Mouse (Mus musculus) urinary bladder, adult 18-20 months (tissue): ENCODE results near the gene Sapcd1.
"Not testable (repeated sequence)": the region's sequence is repeated elsewhere in the genome, so short reads cannot be mapped to it uniquely, and the experiment has no call there.

Source experiments
- DNase-seq, 2 experiments: peaks; one replicate each; pipeline ENCODE4 v3.0.0; 2022; ENCODE audit warnings: low spot score in 2 of 2, mixed read lengths in 2 of 2

Gene Sapcd1

DNA sequence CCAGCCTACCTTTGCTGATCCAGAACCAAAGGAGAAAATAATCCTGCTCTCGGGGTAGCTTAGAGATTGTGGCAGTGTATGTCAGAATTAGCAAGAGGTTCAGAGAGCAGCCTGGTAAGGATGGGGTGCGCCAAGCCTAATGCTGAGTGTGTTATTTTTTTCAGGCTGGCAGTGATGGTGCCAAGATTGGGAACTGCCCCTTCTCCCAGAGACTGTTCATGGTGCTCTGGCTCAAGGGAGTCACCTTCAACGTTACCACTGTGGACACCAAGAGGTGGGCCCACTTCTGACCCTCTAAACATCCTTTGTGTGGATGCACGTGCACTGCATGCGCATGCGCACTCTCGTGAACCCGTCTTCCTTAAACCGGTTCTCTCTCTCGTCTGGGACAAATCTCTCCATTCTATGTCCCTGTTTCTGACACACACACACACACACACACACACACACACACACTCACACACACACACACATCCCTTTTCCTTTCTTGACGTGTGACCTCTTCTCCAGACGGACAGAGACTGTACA is 24.5 kb upstream of the Sapcd1 start:
- no peak for DNase-seq

- DNase-seq, result peak in 1 of 2 experiments; percentile 66
These were observed 23.6 kb upstream of the Sapcd1 start for GRCm38 (mm10) chr17:35051156-35052086.

GRCm38 (mm10) chr17:35050126-35050750 is 22.4 kb upstream of the Sapcd1 start:
- DNase-seq, result peak; percentile 69 to 77

- no peak for DNase-seq
These were observed 21.8 kb upstream of the Sapcd1 start, which contains the start of gene Clic1 for GRCm38 (mm10) chr17:35049561-35050016. Clic1 (plus strand) TSS chr17:35049966.

GRCm38 (mm10) chr17:35048932-35049440 is 21.2 kb upstream of the Sapcd1 start:
- DNase-seq, result no peak

GRCm38 (mm10) chr17:35048149-35048931 is 20.5 kb upstream of the Sapcd1 start:
- no peak for DNase-seq

DNA sequence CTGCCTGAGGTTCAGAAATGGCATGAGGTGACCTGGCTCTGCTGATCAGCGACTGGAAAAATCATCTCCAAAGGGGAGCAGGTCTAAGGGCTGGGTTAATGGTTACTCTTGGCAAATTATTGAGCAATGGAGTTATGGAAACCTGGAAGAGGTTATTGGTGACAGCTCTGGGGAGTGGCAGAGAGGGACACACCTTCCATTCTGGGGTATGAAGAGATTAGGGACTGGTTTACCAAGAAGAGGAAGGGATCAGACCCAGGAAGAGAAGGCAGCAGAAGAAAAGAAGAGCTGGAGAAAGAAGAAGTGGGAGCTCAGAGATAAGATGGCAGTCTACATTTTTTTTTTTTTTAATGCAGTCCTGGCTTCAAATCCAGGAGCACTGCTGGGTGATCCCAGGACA is 19.9 kb upstream of the Sapcd1 start:
- DNase-seq, result no peak

DNA sequence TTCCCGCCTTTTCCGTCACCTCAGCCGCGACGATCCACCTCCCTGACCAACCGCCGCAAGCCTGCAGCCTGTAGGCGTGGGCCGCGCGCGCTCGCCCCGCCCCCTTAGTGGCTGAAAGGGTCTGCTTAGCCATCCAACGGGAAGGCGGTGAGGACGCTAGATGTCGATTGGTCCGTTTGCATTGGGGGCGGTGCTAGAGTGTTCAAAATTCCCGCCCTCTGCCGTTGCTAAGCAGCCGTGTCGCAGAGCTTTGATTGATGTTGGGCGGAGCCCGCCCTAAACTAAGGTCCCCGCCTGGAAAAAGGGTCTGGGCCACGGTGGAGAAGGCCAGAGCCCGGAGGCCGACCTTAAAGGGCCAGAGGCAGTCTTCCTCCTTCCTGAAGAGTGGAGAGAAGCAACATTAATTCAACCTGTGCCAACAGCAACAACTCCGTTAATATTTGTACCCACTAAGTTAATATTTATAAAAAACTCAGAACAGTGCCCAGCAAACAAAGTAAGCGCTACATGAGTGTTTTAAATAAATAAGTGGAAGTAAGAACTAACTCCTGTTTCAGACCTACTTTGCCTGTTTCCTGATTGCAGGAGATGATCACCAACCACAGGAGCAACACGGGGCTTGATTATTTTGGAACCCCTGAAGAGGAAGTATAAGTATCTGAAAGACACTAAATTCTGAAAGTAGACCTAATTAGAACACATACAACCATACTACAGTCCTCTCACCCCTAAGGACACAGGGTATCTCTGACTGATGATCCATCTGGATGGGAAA is 19.1 kb upstream of the Sapcd1 start, which contains the start of gene Msh5:
Gene Msh5, minus strand, starts transcription at position 65 of the 775 bp plus-strand sequence.
- DNase-seq, result peak; percentile 90 to 95

DNA sequence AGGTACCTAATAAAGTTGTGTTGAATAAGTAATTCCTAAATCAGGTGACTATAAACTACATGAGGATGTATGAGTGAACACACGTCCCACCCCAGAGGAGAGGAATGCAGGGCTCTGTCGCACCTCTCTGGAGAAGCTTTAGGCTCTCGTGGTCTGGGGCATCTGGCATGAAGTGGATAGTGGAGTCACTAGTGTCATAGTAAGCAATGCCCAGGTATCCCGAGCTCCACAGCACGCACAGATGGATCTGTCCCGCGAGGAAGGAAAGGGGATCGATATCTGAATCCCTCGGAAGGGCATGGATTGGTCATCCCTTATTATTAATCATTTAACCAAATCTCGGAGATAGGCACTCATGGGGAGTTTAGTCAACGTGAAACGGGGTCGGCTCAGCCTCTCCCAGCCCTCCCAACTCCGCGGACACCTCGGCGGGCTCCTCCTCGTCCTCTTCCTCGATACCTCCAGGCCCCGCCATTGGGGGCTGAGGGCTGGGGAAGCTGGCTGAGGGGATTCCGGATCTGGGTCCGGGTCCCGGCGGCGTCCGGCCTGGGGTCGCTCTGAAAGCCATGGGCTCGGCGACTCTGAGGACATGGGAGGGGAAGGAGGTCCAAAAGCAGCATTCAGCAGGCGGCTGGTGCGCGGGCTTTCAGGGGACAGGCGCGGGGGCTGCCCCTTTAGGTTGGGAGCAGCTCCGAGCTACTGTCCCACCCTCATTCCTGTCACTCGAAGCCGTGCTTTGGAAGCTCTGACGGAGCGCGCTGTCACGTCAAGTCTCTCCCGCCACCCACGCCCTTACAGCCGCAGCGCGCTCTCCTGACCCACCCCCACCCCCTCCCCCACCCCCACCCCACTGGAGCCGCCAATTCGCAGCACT is 18.2 kb upstream of the Sapcd1 start:
- DNase-seq, result no peak

DNA sequence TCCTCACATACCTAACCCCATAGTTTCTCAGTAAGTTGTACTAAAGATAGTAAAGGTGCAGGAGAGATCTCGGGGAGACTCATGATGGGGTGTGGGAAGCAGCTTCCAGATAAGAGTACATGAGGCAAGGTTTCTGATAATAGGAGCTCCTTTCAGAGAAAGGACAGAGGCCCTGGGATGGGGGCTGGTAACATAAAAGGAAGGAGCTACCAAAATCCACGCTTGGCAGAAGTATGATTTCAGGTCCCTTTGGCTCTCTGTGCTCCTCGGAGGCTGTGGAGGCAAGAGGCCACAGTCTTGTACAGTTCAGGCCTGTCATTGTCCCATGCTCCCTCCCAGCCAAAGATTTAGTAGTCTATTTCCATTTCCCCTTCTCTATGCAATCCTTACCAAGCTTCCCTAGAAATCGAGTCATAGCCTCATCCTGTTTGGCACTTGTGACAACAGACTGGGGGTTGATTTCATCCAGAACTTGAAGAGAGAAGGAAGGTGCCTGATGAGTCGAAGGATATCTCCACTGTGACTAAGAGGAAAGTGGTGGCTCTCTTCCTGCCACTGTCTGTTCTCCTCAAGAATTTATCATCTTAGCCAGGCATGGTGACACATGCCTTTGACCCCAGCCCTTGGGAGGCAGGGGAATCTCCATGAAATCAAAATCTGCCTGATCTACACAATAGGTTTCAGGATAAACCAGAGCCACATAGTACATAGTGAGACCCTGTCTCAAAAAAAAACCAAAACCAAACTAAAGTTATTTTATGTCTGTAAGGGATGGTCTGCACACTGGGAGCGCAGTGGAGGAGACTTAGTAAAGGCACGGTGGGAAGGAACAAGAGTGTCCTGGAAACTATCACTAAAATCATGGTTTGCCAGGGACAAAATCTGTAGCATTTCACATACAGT is 17.3 kb upstream of the Sapcd1 start:
- no peak for DNase-seq

GRCm38 (mm10) chr17:35043794-35044193 is 16.0 kb upstream of the Sapcd1 start:
- DNase-seq, result no peak

DNA sequence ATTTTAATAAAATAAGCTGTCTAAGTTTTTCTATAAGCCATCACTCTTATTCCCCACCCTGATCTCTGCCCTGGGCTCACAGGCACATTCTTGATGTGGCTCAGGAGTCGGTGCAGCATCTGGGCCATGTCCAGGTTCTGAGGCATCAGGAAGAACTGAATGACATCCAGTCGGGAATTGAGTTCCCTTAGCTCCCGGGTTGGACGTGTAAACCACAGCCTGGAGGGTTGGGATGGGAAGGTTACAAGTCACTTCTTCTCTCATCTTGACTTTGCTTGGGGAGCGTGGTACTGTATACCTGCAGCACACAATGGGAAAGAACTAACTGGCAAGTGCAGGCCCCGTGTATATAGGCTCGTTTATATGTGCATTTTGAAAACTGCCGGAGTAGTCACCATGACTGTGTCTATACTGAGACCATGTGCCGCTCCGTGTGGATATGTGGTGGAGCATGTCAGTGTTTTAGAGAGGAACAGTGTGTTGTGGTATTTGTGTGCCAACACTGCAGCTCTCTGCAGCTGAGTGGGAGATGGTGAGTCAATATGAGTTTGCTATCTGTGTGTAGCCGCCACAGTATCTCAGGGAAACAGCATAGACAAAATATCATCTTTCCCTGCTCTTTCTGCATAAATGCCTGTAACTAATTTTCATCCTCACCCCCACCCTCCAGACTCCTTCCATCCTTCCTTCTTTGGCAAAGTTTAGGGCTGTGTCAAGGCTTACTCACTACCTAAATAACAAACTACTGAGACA is 11.5 kb upstream of the Sapcd1 start:
- DNase-seq, result no peak

- DNase-seq, result no peak
These were observed 7.1 kb upstream of the Sapcd1 start for GRCm38 (mm10) chr17:35034896-35035295.

GRCm38 (mm10) chr17:35033703-35034102 is 5.9 kb upstream of the Sapcd1 start:
- not testable (repeated sequence) for DNase-seq

DNA sequence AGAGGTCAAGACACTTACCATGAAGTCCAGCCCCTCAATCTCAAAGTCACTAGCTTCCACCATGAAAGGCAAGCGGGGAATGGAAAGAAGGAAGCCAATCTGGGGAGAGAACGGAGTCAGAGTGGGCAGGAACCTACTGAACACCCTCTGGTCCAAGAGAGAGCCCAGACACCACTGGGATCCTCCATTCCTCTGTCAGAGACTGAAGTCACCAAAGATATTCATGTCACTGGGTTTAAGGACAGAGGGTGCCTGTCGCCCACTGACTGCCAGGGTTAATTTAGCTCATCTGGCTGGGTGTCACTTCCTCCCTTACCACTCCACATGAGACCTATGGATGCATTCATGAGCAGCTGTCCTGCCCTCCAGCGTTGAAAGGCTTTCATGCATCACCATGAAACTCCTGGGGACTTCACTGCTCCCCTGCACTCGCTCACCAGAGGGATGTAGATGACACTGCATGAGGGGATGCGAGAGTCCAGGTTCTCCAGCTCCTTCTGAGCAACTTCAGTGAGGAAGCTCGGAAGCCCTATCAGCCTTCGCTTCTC is 4.6 kb upstream of the Sapcd1 start:
- DNase-seq, result no peak

- DNase-seq, result no peak
These were observed 4.1 kb upstream of the Sapcd1 start for GRCm38 (mm10) chr17:35031880-35032279.

- DNase-seq, result no peak
These were observed 3.5 kb upstream of the Sapcd1 start for GRCm38 (mm10) chr17:35031272-35031671.
